Mouse (Mus musculus) megakaryocyte-erythroid progenitor cell, adult 5-6 weeks (primary cell): Measurements from ENCODE around the gene Phc2. TPM values are rescaled to one million over a fixed set of nuclear protein-coding genes. Genes with fewer than 3 reads are reported as not detected.

ENCODE experiments used
- ATAC-seq: replicated peaks from 2 replicates; pipeline ENCODE4 v1.8.0; 2016; ENCODE audit warnings: mild to moderate bottlenecking, inconsistent platforms; ENCODE audit not compliant: severe bottlenecking, poor library complexity, low FRiP score, low TSS enrichment
- total RNA-seq, 2 experiments: library from RNA; stranded (forward) in 1 of 2; stranded (reverse) in 1 of 2; fragments of 200-1000, 215-1000 nt in 1 of 2; fragments of >200 nt in 1 of 2; fragmentation: Nextera tagmentation in 1 of 2; gene quantifications; 2 replicates each; pipeline ENCODE4 v1.2.3; 2014 to 2017

Phc2 gene
- total RNA-seq, 2 experiments from 2014 or later: 18.1 to 56.5 TPM

DNA sequence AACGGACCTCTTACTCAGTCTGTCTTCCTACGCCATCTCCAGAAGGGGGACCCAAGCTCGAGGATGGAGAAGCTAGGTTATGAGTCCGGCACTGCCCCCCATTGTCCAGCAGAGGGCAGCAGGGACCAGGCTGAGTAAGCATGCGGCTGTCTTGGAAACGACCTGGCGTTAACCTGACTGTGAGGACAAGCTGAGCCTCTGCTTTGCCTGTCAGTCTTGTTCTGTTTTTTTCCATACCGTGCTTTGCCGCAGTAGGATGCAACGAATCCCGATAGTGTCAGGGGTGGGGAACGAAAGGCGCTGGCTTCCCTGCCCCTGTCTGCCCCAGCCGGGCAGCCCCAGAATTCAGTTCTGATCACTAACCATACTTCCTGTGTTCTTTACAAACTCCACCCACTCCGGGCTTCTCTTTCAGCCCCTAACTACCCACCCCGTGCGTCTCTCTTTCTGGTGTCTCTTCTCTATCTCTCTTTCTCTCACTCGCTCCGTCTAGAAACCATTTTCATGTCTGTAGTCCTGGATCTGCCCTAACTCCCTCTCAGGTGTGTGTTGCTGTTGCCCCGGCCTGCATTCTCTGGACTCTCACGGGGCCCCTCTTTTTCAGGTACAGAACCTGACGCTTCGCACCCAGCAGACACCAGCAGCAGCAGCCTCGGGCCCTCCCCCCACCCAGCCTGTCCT is 57.1 kb downstream of the Phc2 start:
- ATAC-seq: peak; percentile 68

DNA sequence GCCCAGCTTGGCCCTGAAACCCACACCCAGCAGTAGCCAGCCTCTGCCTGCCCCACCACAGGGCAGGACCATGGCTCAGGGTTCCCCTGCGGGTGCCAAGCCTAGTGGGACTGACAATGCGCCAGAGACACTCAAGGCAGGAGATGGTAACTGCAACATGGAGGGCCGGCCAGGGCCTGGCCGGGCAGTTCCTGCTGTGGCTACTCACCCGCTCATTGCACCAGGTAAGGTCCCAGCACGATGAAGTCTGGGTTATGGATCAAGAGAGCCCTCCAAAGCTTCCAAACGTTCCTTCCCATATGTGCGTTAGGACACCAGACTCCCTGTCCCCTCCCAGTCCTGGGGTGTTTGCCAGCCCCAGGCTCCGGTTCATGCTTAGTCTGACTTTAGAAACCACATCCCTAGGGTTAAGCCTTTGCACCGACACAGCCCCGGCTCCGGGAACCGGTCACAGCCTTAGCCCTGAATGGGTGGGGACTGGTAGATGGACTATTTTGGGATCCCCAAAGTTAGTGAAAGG is 57.7 kb downstream of the Phc2 start:
- ATAC-seq: no peak

DNA sequence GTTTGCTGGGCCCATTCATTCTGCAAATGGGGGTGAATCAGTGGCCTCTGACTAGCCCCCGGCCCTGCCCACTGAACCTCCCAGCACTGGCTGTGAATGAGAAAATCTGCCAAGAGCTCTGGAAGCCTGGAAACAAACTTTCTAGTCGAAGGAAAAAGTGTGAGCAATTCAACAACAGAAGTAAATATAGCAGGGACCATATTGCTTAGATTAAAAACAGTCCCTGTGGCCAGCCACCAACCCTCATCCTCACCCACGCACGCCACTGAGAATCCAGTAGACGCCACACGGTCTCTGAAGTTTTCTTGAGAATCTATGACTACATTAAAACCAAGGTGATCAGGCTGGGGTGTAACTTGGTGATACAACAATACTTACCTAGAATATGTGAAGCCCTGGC is 58.4 kb downstream of the Phc2 start:
- ATAC-seq: no peak

DNA sequence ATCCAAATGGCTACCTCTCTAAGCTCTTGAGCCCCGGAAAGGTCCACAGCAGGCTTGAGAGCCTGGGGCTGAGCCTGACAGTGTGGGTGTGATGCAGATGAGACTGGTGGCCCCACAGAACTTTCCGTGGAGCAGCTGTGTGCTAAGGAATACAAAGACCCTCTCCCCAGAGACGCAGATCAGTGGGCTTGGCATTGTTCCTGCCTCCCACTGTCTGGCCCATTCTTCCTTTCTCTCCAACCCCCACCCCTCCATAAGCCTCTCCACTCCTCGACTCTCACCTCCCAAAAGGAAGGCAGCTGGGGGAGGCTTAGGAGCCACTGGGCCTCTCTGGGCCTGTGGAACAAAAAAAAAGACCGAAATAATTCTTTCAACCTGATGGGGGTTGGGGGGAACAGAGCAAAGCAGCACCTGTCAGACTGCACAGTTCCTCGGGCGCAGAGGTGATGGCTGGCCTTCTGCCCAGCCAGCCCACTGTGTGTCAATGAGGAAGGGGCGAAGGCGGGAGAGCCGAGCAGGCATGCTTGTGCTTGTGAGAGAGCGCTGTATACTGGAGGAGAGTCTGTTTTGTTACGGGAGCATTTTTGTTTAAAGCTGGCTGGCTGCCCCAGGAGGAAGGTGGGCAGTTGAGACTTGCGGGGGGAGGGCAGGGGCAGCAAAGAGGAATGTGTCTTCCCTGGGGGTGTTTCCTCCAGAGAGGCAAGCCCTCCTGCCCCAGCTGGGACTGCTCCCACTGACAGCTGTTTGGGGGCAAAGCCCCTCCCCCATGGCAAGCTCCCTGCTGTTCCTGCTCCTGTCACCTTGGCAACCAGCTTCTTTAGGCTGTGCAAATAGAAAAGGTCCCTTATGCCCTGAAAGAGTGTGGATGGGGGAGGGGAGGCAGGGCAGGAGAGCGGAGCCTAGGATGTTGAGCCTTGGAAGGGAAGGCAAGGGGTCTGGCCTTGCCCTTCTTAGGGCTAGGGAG is 61.0 kb downstream of the Phc2 start:
- ATAC-seq: no peak

DNA sequence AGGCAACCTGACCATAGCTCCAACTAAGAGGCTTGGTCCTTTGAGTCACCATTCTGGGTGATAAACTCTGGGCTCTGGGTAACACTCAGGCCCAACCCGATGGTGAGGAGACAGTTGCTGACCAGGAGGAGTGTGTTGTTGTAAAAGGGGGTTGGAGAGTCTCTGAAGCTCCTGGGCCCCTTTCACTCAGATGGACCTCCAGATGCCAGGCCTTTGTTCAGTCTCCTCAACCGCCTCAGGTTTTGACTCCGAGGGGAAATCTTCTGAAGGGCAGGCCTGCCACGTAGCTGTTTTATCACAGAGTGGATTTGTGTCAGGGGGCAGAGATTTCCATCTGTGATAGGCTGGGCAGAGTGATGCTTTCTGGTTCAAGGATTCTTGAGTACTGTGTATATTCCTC is 61.8 kb downstream of the Phc2 start:
- no peak for ATAC-seq

DNA sequence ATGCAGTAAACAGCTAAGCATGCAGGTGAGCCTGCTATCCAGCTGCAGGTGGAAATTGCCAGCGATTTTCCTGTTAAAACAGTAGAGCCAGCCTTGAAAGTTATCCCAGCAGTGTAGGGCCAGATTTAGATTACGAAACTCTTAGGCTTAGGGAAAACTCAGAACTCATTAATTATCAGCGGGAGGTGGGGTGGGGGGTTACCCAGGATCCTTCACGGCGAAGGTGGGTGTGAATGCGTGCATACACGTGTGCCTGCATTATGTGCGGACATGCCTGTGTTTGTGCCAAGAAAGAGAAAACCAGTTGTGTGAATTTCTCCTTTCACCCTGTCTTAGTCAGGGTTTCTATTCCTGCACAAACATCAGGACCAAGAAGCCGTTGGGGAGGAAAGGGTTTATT is 62.2 kb downstream of the Phc2 start:
- no peak for ATAC-seq

DNA sequence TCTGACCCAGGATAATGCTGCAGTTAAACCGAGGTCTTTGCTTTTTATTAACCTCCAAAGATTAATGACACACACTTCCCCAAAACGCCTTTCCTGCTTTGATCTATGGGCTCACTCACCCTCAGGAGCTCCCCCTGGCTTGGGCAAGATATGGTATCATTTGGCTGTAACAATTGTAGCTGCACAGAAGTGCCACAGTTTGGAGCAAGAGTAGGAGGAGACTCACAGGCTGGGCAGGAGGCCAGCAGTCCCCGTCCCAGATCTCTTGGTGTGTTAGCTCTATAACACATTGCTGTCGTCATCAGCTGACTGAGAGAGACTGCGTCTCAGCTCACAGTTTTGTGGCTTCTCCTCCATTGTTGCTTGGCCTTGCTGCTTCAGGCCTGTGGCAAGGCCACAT is 65.6 kb downstream of the Phc2 start:
- peak; percentile 93 for ATAC-seq

DNA sequence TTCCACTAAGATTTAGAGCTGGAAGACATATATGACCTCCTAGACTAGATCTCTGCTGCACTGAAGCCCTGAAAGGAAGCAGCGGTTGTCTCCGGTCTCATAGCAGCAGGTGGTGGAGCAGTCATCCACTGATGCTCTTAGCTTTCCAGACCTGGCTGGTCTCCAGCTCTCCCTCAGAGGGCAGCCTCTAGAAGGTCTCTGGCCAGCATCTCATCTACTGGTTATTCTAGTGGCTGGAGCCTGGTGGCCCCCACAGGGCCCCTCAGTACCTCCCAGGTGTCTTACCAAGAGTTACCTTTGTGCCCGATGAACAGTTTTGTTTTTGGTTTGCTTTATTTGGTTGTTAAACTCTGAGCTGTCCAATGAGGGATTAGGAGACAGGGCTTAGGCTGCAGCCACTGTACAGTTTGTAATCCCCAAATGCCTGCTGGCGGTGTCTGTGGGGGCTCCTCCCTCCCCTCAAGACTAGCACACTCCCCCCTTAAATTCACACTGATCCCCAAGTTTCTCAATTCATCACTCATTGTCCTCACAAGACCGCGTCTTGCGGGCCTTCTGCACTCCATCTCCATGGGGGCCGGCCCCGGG is 66.7 kb downstream of the Phc2 start:
- ATAC-seq: no peak

DNA sequence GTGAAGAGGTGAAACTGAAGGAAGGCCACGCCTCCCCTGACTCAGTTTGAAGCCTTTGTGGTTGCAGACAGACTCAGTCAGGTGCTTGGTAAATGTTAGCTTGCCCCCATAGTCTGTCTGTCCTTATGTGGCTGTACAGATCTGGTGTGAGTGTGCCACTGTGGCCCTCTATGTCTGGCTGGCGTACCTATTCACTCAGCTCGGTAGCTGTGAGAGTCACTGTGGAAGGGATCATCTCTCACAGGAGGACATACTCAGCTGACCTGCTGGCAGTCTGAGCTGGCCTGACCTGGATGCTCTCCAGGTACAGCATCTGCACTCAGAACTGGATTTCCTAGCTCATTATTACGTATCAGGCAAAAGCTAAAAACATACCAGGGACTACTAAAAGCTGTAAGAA is 67.3 kb downstream of the Phc2 start:
- ATAC-seq: no peak

DNA sequence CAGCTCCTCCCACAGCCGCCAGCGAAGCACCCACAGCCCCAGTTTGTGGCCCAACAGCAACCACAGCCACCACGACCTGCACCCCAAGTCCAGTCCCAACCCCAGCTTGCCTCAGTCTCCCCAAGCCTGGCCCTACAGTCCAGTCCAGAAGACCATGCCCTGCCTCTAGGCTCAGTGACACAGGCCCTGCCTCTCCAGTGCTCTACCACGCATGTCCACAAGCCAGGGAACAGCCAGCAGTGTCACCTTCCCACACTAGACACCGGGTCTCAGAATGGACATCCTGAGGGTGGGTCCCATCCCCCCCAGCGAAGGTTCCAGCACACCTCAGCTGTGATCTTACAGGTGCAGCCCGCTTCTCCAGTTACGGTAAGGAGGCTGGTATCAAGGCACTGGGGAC is 68.4 kb downstream of the Phc2 start:
- no peak for ATAC-seq

DNA sequence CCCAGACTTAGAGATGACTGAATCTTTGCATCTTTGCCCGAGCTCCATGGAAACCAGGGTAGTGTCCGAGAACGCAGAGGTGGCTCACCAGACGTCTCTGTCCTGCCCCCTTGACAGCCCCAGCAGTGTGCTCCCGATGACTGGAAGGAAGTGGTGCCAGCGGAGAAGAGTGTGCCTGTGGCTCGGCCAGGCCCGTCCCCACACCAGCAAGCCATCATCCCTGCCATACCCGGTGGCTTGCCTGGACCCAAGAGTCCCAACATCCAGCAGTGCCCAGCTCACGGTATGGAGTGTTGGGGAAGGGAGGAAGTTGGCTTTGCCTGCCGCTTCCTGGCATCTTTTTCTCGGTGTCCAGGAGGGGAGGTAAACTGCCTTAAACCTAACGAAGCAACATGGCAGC is 68.9 kb downstream of the Phc2 start:
- ATAC-seq: no peak

DNA sequence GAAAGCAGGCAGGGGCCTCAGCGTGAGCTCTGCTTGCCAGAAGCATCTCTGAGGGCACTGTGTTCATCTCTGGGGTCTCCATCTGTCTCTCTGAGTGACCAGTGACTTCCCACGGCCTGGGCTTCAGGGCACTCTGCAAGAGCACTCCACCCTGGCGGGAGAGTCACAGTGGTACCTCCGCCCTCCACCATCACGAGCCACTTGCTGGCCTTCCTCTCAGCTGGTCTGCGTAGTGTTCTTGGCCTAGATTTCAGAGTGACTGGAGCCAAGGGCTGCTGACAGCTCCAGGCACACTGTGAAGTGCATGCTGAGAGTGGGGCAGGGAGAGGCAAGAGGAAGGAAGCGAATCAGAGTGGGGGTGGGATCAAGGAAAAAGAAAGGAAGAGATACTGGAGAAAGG is 69.6 kb downstream of the Phc2 start:
- ATAC-seq: no peak

DNA sequence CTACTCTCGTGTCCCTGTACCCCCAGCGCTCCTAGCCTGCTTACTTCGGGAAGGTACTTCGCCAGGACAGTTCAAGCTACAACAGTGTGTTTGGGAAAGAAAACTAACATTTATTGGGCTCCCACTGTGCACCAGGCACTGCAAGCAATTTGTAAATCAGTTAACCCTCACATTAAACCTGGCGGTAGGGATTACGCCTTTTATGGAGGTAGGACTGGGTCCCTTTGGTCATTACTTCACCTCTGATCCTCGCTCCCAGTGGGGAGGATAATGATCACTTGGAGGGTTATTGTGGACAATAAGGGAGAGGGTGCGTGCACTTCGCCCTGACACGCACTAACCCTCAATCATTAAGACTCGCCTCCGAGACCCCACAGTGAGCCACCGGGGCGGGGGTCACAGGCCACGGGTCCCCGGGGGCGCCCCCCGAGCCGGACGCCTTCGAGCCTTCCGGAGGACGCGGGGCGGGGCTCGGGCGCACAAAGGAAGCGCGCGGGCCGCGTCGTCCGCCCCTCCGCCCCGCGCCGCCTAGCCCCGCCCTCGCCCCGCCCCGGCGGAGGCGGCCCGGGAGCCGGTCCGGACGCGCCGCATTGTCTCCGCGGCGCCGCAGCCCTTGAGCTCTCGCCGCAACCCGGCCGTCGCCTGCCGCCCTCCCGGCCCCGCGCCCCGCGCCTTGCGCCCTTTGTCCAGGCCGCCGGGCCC is 72.7 kb downstream of the Phc2 start:
- peak; percentile 57 for ATAC-seq

DNA sequence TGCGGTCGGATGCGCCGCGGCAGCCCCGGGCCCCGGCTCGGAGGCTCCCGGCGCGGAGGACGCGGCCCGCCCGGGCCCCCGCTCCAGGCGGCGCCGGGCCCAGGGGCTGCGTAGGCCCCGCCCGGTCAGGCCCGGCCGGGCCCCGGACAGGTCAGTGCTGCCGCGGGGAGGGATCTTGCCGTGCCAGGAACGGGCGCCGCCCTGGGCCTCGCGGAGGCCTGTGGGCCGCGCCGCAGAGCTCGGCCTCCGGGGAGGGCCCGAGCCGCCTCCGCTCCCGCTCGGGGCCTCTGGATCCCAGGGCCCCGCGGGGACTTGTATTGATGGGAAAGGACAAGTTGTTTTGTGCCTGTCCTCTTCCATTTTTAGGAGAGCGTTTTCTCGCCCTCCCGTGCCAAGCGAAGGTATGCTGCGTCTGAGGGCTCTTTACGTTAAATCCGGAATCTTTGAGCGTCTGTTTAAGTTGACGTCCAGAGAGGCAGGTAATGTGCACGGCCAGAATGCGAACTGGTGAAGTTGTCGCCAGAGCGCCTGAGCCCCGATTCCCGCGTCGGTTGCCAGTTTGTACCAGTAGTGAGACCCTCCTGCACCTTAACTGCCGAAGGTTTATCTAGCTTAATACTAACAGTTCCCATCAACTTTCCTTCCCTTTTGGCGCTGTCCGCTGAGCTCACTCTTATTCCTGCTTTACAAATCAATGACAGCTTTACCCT is 73.4 kb downstream of the Phc2 start:
- ATAC-seq: peak; percentile 36; the same call in 1 of the 2 replicates

DNA sequence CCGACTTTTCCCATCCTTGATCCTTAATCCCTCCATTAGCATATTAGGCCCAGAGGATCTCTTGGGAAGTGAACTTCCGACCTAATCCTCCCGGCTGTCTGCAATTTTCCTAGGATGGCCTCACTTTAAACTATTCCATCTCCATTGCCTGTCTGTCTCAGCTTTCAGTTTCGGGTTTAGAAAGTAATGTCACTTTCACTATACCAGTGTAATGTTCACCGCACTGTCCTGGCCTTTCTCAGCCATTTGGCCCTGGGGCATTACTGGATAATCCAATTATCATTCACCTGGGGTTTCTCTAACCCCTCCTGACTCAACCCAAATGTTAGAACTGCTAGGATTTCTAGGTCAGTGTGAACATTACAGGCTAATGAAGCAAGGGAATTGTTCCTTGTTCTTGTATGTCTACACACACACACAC is 73.9 kb downstream of the Phc2 start:
- no peak; the same call in 1 of the 2 replicates for ATAC-seq

DNA sequence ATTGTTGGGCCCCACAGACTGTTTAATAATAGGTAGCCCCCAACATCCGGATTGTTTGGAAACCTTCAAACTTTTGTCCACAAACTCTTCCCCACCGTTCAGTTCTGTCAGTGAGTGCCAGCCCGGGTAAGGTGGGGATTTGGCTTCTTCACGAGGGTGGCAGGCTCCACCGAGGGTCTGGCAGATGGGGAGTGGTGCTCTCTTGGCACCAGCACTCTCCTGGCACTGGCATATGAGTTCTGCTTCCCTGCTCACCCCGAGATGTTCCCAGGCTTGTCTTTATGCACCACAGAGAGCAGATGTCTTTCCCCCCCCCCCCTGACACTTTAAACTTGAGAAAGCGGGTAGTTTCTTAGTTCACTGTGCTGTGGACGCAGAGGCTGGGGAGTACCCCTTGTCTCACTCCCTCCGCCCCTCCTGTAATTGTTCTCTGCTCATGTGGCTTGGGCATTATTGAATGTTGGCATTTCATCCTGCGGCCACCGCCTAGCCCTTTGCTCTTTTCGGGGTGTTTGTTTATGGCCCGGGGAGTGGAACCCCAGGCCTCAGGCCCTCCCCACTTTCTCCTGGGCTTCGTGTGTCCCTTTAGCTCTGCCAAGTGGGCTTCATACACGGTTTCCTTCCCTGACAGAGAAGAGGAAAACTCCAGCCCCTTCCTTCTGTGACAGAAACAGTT is 74.7 kb downstream of the Phc2 start:
- ATAC-seq: no peak

DNA sequence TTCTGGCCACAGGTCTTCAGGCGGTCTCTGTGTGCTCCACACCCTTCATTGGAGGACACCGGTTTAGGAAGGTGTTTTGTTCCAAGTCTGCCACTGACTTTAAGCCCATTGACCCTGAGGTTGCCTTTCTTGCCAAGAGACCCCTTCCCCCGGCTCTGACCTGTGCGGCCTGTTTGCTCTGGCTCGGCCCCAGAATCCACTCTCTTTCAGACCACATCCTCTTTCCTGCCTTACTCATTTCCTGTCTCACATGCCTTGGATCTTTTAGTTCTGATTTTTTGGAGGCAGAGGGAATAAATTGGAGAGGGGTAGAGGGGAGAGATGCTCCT is 75.2 kb downstream of the Phc2 start:
- no peak for ATAC-seq

DNA sequence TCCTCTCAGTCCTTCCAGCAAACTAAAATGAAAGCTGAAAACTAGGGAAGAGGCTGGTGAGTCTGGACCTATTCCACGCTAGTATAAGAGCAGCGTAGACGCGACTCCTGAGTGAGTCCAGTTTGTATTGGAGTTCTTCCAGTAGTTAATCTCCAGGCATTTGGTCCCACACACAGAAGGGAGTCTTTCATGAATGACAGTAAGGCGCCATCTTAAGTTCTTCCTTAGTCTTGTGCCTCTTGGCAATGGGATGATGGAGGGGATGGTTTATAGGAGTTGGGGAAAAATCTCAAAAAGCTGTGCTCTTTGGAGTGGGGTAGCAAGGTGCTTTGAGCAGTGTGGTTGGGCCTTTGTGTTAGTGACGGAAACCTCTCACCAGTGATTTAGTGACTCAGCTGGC is 75.8 kb downstream of the Phc2 start:
- ATAC-seq: no peak

DNA sequence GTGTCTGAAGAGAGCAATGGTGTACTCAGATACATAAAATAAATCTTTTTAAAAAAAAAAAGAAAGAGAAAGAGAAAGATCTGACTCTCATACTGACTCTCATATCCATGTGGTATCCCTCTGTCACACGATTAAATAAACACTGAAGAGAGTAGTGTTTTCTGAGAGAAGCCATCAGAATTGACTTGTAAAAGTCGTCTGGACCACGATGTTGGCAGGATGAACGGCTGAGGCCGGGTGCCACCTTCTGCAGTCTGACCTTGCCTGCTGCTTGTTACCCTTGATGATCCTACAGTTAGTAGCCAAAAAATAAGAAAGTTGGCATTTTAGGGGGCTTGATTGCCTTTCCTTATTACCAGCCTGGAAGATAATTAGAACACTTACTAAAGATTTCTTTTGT is 78.3 kb downstream of the Phc2 start:
- no peak for ATAC-seq
